Mouse (Mus musculus): ENCODE results near the gene Hnrnpll. TPM values are rescaled to one million over a fixed set of nuclear protein-coding genes. Genes with fewer than 3 reads are reported as not detected.

Gene Hnrnpll
- polyA plus RNA-seq, 1 experiment from 2014 or later = 46.2 TPM

Other genes starting within 250 kb of the Hnrnpll start
- gene Atl2, start 166.2 kb downstream of the Hnrnpll start, polyA plus RNA-seq (2015; fragmentation: Nextera tagmentation; extraction: Ambion mirVana) = 38.9 and 39.0 TPM in 2 replicates
- gene Galm, start 65.1 kb upstream of the Hnrnpll start, polyA plus RNA-seq (2015; fragmentation: Nextera tagmentation; extraction: Ambion mirVana) = 2.8 and 3.7 TPM in 2 replicates
- 356 and 367 TPM in 2 replicates for gene Srsf7, start 145.0 kb upstream of the Hnrnpll start, polyA plus RNA-seq (2015; fragmentation: Nextera tagmentation; extraction: Ambion mirVana)
- gene Ttc39d, start 145.1 kb upstream of the Hnrnpll start, polyA plus RNA-seq (2015; fragmentation: Nextera tagmentation; extraction: Ambion mirVana) = 0.10 and 0.19 TPM in 2 replicates
- 20.0 and 20.8 TPM in 2 replicates for gene Gemin6, start 162.1 kb upstream of the Hnrnpll start, polyA plus RNA-seq (2015; fragmentation: Nextera tagmentation; extraction: Ambion mirVana)
- 56.7 and 65.2 TPM in 2 replicates for gene Morn2, start 227.9 kb upstream of the Hnrnpll start, polyA plus RNA-seq (2015; fragmentation: Nextera tagmentation; extraction: Ambion mirVana)
- gene Dhx57, start 228.1 kb upstream of the Hnrnpll start, polyA plus RNA-seq (2015; fragmentation: Nextera tagmentation; extraction: Ambion mirVana) = 47.4 and 54.1 TPM in 2 replicates
- gene Arhgef33, start 245.1 kb upstream of the Hnrnpll start, polyA plus RNA-seq (2015; fragmentation: Nextera tagmentation; extraction: Ambion mirVana) = 2.6 and 2.7 TPM in 2 replicates

All from hindbrain, embryonic 16.5 days (tissue).